Mouse (Mus musculus): ENCODE data around the gene Notch4. TPM values are rescaled to one million over a fixed set of nuclear protein-coding genes. Genes with fewer than 3 reads are reported as not detected.

Gene Notch4
- total RNA-seq, 2 experiments from 2014 or later: not detected

Other genes with a start within 250 kb of the Notch4 start
- gene H2-Eb2, start 238.6 kb upstream of the Notch4 start, total RNA-seq (2015; ENCODE audit: low replicate concordance): not detected in 2 replicates
- not detected in 2 replicates for gene H2-Eb2, start 238.6 kb upstream of the Notch4 start, total RNA-seq (2017; ENCODE audit: low replicate concordance)
- gene Btnl2, start 209.4 kb upstream of the Notch4 start, total RNA-seq (2015; ENCODE audit: low replicate concordance): 0.96 TPM in 1 of 2 replicates, not detected in the other
- gene Btnl2, start 209.4 kb upstream of the Notch4 start, total RNA-seq (2017; ENCODE audit: low replicate concordance): 0.09 and 0.42 TPM in 2 replicates
- not detected in 2 replicates for gene Btnl1, start 187.1 kb upstream of the Notch4 start, total RNA-seq (2015; ENCODE audit: low replicate concordance)
- not detected in 2 replicates for gene Btnl1, start 187.1 kb upstream of the Notch4 start, total RNA-seq (2017; ENCODE audit: low replicate concordance)
- not detected in 2 replicates for gene BC051142, start 165.4 kb upstream of the Notch4 start, total RNA-seq (2015; ENCODE audit: low replicate concordance)
- not detected in 2 replicates for gene BC051142, start 165.4 kb upstream of the Notch4 start, total RNA-seq (2017; ENCODE audit: low replicate concordance)
- gene Btnl4, start 87.0 kb upstream of the Notch4 start, total RNA-seq (2015; ENCODE audit: low replicate concordance): 0.84 TPM in 1 of 2 replicates, not detected in the other
- gene Btnl4, start 87.0 kb upstream of the Notch4 start, total RNA-seq (2017; ENCODE audit: low replicate concordance): not detected in 2 replicates
- gene Btnl6, start 46.9 kb upstream of the Notch4 start, total RNA-seq (2015; ENCODE audit: low replicate concordance): not detected in 2 replicates
- 0.77 TPM in 1 of 2 replicates, not detected in the other for gene Btnl6, start 46.9 kb upstream of the Notch4 start, total RNA-seq (2017; ENCODE audit: low replicate concordance)
- 69.6 and 82.3 TPM in 2 replicates for gene Gpsm3, start 25.5 kb downstream of the Notch4 start, total RNA-seq (2015; ENCODE audit: low replicate concordance)
- 11.6 and 21.3 TPM in 2 replicates for gene Gpsm3, start 25.5 kb downstream of the Notch4 start, total RNA-seq (2017; ENCODE audit: low replicate concordance)
- 8.4 and 10.4 TPM in 2 replicates for gene Pbx2, start 27.0 kb downstream of the Notch4 start, total RNA-seq (2015; ENCODE audit: low replicate concordance)
- gene Pbx2, start 27.0 kb downstream of the Notch4 start, total RNA-seq (2017; ENCODE audit: low replicate concordance): 5.5 and 5.9 TPM in 2 replicates
- gene Ager, start 33.6 kb downstream of the Notch4 start, total RNA-seq (2015; ENCODE audit: low replicate concordance): 0.84 TPM in 1 of 2 replicates, not detected in the other
- gene Ager, start 33.6 kb downstream of the Notch4 start, total RNA-seq (2017; ENCODE audit: low replicate concordance): 0.26 and 1.7 TPM in 2 replicates
- 22.2 and 30.2 TPM in 2 replicates for gene Rnf5, start 39.4 kb downstream of the Notch4 start, total RNA-seq (2015; ENCODE audit: low replicate concordance)
- gene Rnf5, start 39.4 kb downstream of the Notch4 start, total RNA-seq (2017; ENCODE audit: low replicate concordance): 4.1 and 6.1 TPM in 2 replicates
- 9.6 and 16.5 TPM in 2 replicates for gene Agpat1, start 40.0 kb downstream of the Notch4 start, total RNA-seq (2015; ENCODE audit: low replicate concordance)
- 8.2 and 12.4 TPM in 2 replicates for gene Agpat1, start 40.0 kb downstream of the Notch4 start, total RNA-seq (2017; ENCODE audit: low replicate concordance)
- gene Egfl8, start 51.7 kb downstream of the Notch4 start, total RNA-seq (2015; ENCODE audit: low replicate concordance): 2.3 TPM in 1 of 2 replicates, not detected in the other
- gene Egfl8, start 51.7 kb downstream of the Notch4 start, total RNA-seq (2017; ENCODE audit: low replicate concordance): 0.34 TPM in 1 of 2 replicates, not detected in the other
- 13.6 and 21.3 TPM in 2 replicates for gene Ppt2, start 64.2 kb downstream of the Notch4 start, total RNA-seq (2015; ENCODE audit: low replicate concordance)
- gene Ppt2, start 64.2 kb downstream of the Notch4 start, total RNA-seq (2017; ENCODE audit: low replicate concordance): 2.9 and 3.3 TPM in 2 replicates
- not detected in 2 replicates for gene Prrt1, start 65.3 kb downstream of the Notch4 start, total RNA-seq (2015; ENCODE audit: low replicate concordance)
- not detected in 2 replicates for gene Prrt1, start 65.3 kb downstream of the Notch4 start, total RNA-seq (2017; ENCODE audit: low replicate concordance)
- not detected in 2 replicates for gene Fkbpl, start 80.5 kb downstream of the Notch4 start, total RNA-seq (2015; ENCODE audit: low replicate concordance)
- gene Fkbpl, start 80.5 kb downstream of the Notch4 start, total RNA-seq (2017; ENCODE audit: low replicate concordance): 0.42 and 3.9 TPM in 2 replicates
- 4.2 and 6.9 TPM in 2 replicates for gene Atf6b, start 82.9 kb downstream of the Notch4 start, total RNA-seq (2015; ENCODE audit: low replicate concordance)
- 4.0 and 6.1 TPM in 2 replicates for gene Atf6b, start 82.9 kb downstream of the Notch4 start, total RNA-seq (2017; ENCODE audit: low replicate concordance)
- not detected in 2 replicates for gene Tnxb, start 106.3 kb downstream of the Notch4 start, total RNA-seq (2015; ENCODE audit: low replicate concordance)
- gene Tnxb, start 106.3 kb downstream of the Notch4 start, total RNA-seq (2017; ENCODE audit: low replicate concordance): not detected in 2 replicates
- 0.38 and 0.84 TPM in 2 replicates for gene C4b, start 179.6 kb downstream of the Notch4 start, total RNA-seq (2015; ENCODE audit: low replicate concordance)
- not detected in 2 replicates for gene C4b, start 179.6 kb downstream of the Notch4 start, total RNA-seq (2017; ENCODE audit: low replicate concordance)
- gene Cyp21a1, start 240.3 kb downstream of the Notch4 start, total RNA-seq (2015; ENCODE audit: low replicate concordance): not detected in 2 replicates
- gene Cyp21a1, start 240.3 kb downstream of the Notch4 start, total RNA-seq (2017; ENCODE audit: low replicate concordance): not detected in 2 replicates

Data from erythroblast, adult 5-6 weeks (primary cell).